Mouse (Mus musculus) limb, embryonic 12.5 days (tissue): Measurements from ENCODE around the gene Lmna. TPM values are rescaled to one million over a fixed set of nuclear protein-coding genes. Genes with fewer than 3 reads are reported as not detected.

ENCODE experiments used
- ATAC-seq: fragments of 200-750 bp; cut with Nextera tagmentation; 2 replicates; pipeline ENCODE4 v1.8.0; 2017; ENCODE audit warnings: low read depth, moderate TSS enrichment; ENCODE audit not compliant: insufficient number of reproducible peaks, insufficient read depth, low FRiP score, low TSS enrichment
- H3K27ac ChIP-seq: fragments of 300-500 bp; sonication (generic); 2 replicates; pipeline ENCODE4 v1.5.1; 2016; ENCODE audit warnings: mild to moderate bottlenecking, moderate library complexity
- H3K27me3 ChIP-seq: fragments of 300-500 bp; sonication (generic); 2 replicates; pipeline ENCODE4 v1.6.1; 2016; ENCODE audit warnings: mild to moderate bottlenecking, moderate library complexity
- H3K36me3 ChIP-seq: fragments of 300-500 bp; sonication (generic); 2 replicates; pipeline ENCODE4 v1.6.1; 2016; ENCODE audit warnings: mild to moderate bottlenecking, moderate library complexity
- H3K4me1 ChIP-seq: fragments of 300-500 bp; sonication (generic); replicated peaks from 2 replicates; pipeline ENCODE4 v1.6.1; 2016
- H3K4me2 ChIP-seq: fragments of 300-500 bp; sonication (generic); 2 replicates; pipeline ENCODE4 v1.6.1; 2016; ENCODE audit warnings: mild to moderate bottlenecking, moderate library complexity
- H3K4me3 ChIP-seq: fragments of 300-500 bp; sonication (generic); replicated peaks from 2 replicates; pipeline ENCODE4 v1.5.1; 2016; ENCODE audit warnings: mild to moderate bottlenecking
- H3K9ac ChIP-seq: fragments of 300-500 bp; sonication (generic); replicated peaks from 2 replicates; pipeline ENCODE4 v1.6.1; 2016; ENCODE audit warnings: mild to moderate bottlenecking, moderate library complexity
- H3K9me3 ChIP-seq: fragments of 300-500 bp; sonication (generic); 2 replicates; pipeline ENCODE4 v1.6.1; 2016; ENCODE audit warnings: mild to moderate bottlenecking, moderate library complexity
- WGBS: fragments of 180-500 bp; shearing (Covaris S2); methylation state at CpG from one replicate; pipeline ENCODE4 v1.1.7; 2016; 5-methylcytosine and 5-hydroxymethylcytosine counted together
- polyA plus RNA-seq: library from polyadenylated mRNA; unstranded; fragments of >200 nt; fragmentation: Nextera tagmentation; extraction: Ambion mirVana; gene quantifications from 2 replicates; pipeline ENCODE4 v1.2.1, GENCODE M21; 2016

Lmna gene
- polyA plus RNA-seq, 1 experiment from 2014 or later = 51.8 TPM

DNA sequence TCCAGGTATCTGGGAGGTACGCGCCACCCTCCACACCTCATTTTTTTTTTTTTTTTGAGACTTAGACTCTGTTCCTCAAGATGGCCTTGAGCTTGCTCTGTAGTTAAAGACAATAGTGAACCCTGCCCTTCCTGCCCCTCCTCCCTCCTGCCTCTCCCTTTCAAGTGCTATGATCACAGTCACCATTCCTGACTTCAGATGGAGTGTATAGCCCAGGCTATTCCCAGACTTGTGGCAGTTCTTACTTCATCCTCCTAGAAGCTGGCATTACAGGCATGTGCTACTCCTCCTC lies 5.3 kb upstream of the Lmna start:
- 97% methylated on average over 2 of the region's 2 CpGs for WGBS
- no peak overlapping the region for H3K9ac ChIP-seq
- no peak for ATAC-seq
- H3K36me3 ChIP-seq = no peaks in the 10 kb centered on the region
- H3K4me1 ChIP-seq = peaks cover 44% of the 10 kb centered on the region
- no peak overlapping the region for H3K4me3 ChIP-seq
- no peak overlapping the region for H3K4me2 ChIP-seq
- H3K27me3 ChIP-seq = no peaks in the 10 kb centered on the region
- H3K27ac ChIP-seq = no peak overlapping the region
- H3K9me3 ChIP-seq = no peaks in the 10 kb centered on the region

DNA sequence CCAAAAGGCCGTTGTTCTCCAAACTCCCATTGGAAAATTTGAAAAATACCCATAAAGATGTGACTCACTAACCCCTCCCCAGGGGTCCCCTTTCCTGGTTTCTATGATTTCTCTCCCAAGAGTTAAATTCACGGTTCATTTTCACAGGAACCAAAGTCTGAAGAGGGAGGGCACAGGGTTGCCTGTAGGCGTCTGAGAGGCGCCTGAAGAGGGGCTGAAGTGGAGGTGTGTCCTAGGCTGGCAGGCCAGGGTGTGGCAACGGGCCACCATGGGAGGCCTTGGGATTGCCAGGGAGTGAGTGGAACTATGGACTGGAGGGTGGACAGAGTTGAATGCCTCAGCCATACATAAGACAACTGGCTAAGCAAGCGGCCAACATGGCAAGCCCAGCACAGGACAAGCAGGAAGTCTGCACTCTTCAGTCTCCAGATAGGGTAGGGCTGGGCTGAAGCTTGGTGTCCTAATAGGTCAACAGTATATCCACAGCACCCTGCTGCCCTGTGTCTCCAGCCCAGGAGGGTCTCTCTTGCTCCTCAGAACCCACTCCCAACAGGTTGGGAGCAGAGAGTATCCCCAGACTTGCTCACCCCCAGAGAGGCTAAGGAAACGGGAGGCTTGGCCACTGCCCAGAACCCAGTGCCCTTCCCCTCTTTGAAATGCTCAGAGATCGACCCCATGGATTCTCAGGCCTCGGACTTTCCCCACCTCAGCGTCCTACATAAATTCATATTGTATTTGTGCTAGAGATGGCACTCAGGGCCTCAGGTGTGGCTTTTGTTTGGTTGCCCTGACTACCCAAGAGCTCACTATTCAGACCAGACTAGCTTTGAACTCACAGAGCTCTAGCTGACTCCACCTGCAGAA lies 4.7 kb upstream of the Lmna start:
- no peaks in the 10 kb centered on the region for H3K36me3 ChIP-seq
- peaks cover 49% of the 10 kb centered on the region for H3K4me1 ChIP-seq
- ATAC-seq = no peak
- H3K9me3 ChIP-seq = no peaks in the 10 kb centered on the region
- no peak overlapping the region for H3K9ac ChIP-seq
- 74% methylated on average over 10 of the region's 10 CpGs for WGBS
- no peak overlapping the region for H3K27ac ChIP-seq
- H3K27me3 ChIP-seq = no peaks in the 10 kb centered on the region
- no peak overlapping the region for H3K4me2 ChIP-seq
- no peak overlapping the region for H3K4me3 ChIP-seq

DNA sequence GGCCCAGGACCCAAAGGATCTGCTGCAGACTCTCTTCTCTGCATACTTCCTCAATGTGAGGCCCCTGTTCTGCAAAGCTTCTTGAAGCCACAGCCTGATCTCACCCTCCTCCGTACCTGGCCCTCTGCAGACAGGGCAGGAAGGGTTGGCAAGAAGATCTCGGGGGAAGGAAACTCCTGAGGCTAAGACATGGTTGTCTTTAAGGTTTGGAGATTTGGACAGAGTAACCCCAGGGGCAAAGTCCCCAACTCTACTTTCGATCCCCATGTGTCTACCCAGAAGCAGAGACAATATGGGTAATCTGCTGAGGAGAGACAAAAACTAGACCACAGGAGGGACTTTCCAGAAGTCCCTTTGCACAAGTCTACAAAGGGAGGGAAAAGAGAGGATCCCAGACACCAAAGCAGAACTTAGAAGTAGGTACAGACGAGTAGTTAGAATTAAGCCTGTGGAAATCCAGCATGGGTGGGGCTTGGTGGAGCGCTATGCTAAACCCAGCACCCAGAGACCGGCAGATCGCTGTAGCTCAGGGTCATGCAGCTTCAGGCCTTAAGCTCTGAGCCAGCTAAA lies 3.9 kb upstream of the Lmna start:
- no peak overlapping the region for H3K9ac ChIP-seq
- H3K9me3 ChIP-seq = no peaks in the 10 kb centered on the region
- WGBS = 88% methylated on average over 7 of the region's 7 CpGs
- H3K27me3 ChIP-seq = no peaks in the 10 kb centered on the region
- H3K4me2 ChIP-seq = 0 out of 2 replicates have a peak overlapping the region, but pooled peaks have one; percentile 28
- no peak overlapping the region for H3K4me3 ChIP-seq
- peak overlapping the region; percentile 85 for H3K27ac ChIP-seq
- H3K4me1 ChIP-seq = peaks cover 53% of the 10 kb centered on the region
- no peak for ATAC-seq
- H3K36me3 ChIP-seq = no peaks in the 10 kb centered on the region

DNA sequence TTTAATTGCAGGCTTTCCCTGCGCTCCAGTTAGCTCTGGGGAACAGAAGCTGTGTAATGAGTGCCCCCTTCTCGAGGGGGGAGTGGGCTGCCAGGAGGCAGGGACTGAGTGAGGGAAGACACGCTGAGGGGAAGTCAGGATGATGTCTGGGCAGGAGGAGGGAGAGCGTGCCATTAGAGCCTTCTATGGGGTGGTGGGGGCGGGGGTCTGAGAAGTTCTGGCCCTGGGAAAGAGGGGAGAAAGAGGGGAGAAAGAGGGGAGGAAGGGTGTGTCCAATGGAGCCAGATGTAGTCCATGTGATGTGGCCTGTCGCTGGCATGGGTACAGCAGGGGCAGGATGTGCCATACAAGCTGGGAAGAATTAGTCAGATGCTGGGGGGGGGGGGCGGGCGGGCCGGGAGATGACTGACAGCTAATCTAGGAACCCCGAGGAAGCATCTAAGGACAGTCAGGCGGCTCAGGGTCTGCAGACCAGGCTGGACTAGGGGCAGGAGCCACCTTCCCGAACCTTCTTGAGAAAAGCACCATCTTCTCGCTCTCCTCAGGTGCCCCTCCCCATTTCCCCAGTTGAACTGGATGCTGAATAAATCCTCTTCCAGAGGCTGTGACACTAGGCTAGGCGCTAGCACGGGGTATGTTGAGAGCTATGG lies 3.3 kb upstream of the Lmna start:
- Histone ChIP-seq H3K9me3 (no peaks in the 10 kb centered on the region), H3K4me3 (no peak overlapping the region), H3K27ac (peak overlapping the region; percentile 85), H3K36me3 (no peaks in the 10 kb centered on the region), H3K9ac (no peak overlapping the region), H3K4me1 (peaks cover 53% of the 10 kb centered on the region), H3K4me2 (peak overlapping the region; percentile 28), H3K27me3 (no peaks in the 10 kb centered on the region)
- no peak for ATAC-seq
- 35% methylated on average over 13 of the region's 15 CpGs for WGBS

DNA sequence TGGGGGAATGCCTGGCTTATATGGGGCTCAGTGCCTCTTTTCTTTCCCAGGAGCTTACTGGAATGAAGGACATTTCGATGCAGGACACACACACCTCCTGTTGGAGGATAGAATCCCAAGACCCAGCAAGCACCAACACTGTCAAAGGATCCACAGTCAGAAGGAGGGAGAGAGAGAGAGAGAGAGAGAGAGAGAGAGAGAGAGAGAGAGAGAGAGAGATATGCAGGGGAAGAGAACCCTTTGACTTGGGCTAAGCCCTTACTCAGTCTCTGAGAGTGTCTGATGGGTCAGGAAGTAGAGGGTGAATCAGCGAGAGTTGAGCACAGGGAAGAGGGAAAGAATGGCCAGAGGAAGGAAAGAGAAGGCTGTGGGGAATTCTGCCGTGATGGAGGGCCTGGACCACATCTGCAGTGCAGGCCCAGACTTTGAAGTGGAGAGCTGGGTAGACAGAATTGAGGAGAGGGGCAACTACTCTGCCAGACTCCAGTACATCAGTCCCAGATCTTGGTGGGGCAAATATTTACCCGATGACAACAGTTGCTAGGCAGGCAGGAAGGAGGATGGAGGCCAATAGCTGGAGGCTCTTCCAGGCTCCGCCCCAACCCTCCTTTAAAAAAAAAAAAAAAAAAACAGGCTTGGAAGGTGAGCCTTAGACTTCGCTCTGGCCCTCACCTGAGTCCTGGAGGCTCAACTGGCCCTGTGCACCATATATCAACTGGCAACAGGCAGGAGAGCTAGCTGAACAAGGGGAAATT lies 2.6 kb upstream of the Lmna start:
- Histone ChIP-seq H3K9me3 (no peaks in the 10 kb centered on the region), H3K4me1 (peaks cover 53% of the 10 kb centered on the region), H3K4me2 (peak overlapping the region; percentile 28), H3K4me3 (no peak overlapping the region), H3K36me3 (no peaks in the 10 kb centered on the region), H3K27me3 (no peaks in the 10 kb centered on the region), H3K9ac (no peak overlapping the region), H3K27ac (peak overlapping the region; percentile 85)
- WGBS = 44% methylated on average over 6 of the region's 6 CpGs
- no peak for ATAC-seq

DNA sequence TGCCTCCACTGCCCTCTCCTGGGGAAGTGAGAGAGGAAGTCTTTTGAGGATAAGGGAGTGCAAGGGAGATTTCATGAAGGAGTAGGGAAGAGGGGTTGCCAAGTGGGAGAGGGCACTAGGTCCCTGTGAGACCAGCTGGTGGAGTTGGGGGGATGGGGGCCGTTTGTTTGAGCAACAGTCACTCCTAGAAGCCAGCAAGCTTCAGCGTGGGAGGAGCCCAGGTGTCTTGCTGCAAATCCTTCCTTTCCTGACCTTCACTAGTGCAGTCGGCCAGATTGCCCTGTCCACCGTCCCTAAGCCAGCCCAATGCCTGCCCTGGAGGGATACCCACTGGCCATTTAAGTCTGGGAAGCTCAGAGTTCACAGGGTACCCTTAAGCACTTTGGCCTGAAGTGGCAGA lies 1.8 kb upstream of the Lmna start:
- H3K27me3 ChIP-seq = no peaks in the 10 kb centered on the region
- peak overlapping the region; percentile 85 for H3K27ac ChIP-seq
- peaks cover 55% of the 10 kb centered on the region for H3K4me1 ChIP-seq
- no peak overlapping the region for H3K4me2 ChIP-seq
- H3K36me3 ChIP-seq = no peaks in the 10 kb centered on the region
- no peak overlapping the region for H3K4me3 ChIP-seq
- 47% methylated on average over 4 of the region's 4 CpGs for WGBS
- H3K9me3 ChIP-seq = no peaks in the 10 kb centered on the region
- no peak for ATAC-seq
- H3K9ac ChIP-seq = no peak overlapping the region

DNA sequence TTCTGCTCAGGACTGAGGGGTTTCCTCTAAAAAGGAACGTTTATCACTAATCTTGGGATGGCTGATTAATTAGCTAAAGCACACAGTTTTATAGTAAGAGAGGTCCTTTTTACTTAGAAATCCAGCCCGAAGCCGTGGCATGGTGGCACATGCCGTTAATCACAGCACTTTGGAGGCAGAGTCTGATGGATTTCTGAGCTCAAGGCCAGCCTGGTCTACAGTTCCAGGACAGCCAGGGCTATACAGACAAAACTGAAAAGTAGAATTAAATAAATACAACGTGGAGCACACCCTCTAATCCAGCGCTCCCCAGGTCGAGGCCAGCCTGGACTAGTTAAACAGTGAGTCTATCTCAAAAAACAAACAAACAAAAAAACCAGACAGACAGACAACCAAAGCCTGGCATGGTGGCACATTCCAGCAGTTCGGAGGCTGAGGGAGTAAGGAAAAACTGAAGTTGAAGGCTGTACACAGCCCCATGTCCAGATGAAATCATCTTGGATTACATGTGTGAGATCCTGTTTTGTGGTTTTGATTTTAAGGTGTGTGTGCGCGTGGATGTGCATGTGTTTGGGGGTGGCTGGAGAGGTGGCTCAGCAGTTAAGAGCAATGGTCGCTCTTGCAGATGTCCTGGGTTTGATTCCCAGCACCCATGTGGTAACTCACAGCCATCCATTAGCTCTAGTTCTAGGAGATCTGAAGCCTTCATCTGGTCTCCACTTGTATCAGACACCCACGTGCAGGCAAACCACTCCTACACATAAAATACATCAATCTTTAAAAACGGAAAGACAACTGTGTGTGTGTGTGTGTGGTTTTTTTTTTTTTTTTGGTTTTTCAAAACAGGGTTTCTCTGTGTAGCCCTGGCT lies 899 bp upstream of the Lmna start:
- peak overlapping the region; percentile 61 for H3K4me2 ChIP-seq
- no peaks in the 10 kb centered on the region for H3K36me3 ChIP-seq
- 52% methylated on average over 13 of the region's 13 CpGs for WGBS
- H3K9ac ChIP-seq = peak overlapping the region; percentile 59; the same call in 1 of the 2 replicates
- peak overlapping the region; percentile 37 for H3K4me3 ChIP-seq
- peaks cover 64% of the 10 kb centered on the region for H3K4me1 ChIP-seq
- no peak for ATAC-seq
- no peaks in the 10 kb centered on the region for H3K27me3 ChIP-seq
- H3K9me3 ChIP-seq = no peaks in the 10 kb centered on the region
- peak overlapping the region; percentile 97 for H3K27ac ChIP-seq

DNA sequence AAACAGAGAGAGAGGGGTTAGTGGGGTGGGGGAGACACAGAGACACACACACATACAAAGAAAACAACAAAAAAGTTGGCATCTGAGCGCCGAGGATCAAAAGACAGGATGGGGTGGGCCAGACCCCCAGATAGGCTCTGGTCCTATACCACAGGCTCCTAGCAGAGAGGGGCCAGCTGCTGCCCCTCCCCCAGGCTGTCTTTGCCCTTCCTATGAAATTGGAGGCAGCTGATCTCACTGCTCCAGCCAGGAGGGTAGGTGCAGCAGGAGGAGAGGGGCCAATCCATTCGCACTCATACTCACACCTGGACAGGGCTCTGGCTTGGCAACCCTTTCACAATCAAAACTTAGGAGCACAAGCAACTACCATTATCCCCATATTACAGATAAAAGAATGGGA lies 506 bp downstream of the Lmna start:
- Histone ChIP-seq H3K27me3 (no peaks in the 10 kb centered on the region), H3K4me2 (peak overlapping the region; percentile 61), H3K4me3 (peak overlapping the region; percentile 37), H3K9ac (peak overlapping the region; percentile 59; the same call in 1 of the 2 replicates), H3K9me3 (no peaks in the 10 kb centered on the region), H3K36me3 (no peaks in the 10 kb centered on the region), H3K4me1 (peaks cover 73% of the 10 kb centered on the region), H3K27ac (peak overlapping the region; percentile 97)
- WGBS = 59% methylated on average over 3 of the region's 3 CpGs
- no peak for ATAC-seq

DNA sequence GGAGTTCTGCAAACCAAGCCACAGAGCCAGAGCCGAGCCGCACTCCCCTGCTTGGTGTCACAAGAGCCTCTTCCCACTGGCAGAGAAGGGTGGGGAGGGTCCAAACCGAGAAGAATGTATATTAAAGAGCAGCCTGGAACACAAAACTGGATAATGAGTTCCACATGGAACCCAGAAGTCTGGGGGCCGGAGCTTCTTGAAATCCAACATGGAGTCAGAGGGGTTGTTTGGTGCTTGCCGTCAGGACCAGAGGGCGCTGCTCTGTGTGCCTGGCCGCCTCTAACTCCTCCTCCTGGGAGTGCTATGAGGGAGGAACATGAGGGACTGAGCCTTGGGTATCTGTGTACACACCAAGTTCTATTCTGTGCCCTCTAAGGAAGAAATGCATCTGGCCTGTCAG lies 4.0 kb downstream of the Lmna start:
- no peak for ATAC-seq
- H3K4me2 ChIP-seq = no peak overlapping the region
- H3K9me3 ChIP-seq = no peaks in the 10 kb centered on the region
- H3K9ac ChIP-seq = no peak overlapping the region
- peaks cover 65% of the 10 kb centered on the region for H3K4me1 ChIP-seq
- 18% methylated on average over 7 of the region's 7 CpGs for WGBS
- no peak overlapping the region for H3K4me3 ChIP-seq
- peaks cover 15% of the 10 kb centered on the region for H3K27me3 ChIP-seq
- H3K36me3 ChIP-seq = no peaks in the 10 kb centered on the region
- peak overlapping the region; percentile 78 for H3K27ac ChIP-seq

DNA sequence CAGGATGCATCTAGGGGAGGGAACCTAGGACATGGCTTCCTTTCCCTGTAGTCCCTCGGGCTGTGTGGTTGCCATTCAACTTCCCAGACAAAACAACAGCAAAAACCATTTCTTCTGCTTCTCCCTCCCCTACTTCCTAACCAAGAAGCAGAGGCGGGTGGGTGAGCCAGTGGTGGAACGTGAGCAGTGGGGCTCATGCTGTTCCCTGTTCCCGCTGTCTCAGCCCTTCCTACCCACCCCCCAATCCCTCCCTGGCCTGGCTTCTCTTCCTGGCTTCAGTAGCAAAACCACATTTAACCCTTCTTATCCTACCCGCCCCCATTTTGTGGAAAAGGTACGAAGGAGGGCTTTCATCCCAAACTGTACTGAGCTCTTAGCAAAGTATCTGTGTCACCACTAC lies 4.7 kb downstream of the Lmna start:
- Histone ChIP-seq H3K4me2 (no peak overlapping the region), H3K9ac (no peak overlapping the region), H3K36me3 (no peaks in the 10 kb centered on the region), H3K4me1 (peaks cover 58% of the 10 kb centered on the region), H3K27me3 (peaks cover 17% of the 10 kb centered on the region), H3K4me3 (no peak overlapping the region), H3K27ac (peak overlapping the region; percentile 78), H3K9me3 (no peaks in the 10 kb centered on the region)
- ATAC-seq = no peak
- 65% methylated on average over 6 of the region's 6 CpGs for WGBS
